Mouse (Mus musculus) MEL (cell line): ENCODE results near the gene Homer2.

Experiments
- GATA1 ChIP-seq: IDR thresholded peaks from 2 replicates; pipeline ENCODE4 v1.6.1; 2011; ENCODE audit warnings: low read depth, low read length, improper control_type of control experiment
- JUND ChIP-seq: IDR thresholded peaks from 2 replicates; pipeline ENCODE4 v1.6.1; 2011; ENCODE audit warnings: low read depth, mild to moderate bottlenecking, improper control_type of control experiment, low read length
- MEF2A ChIP-seq: IDR thresholded peaks from 2 replicates; pipeline ENCODE4 v1.6.1; 2014; ENCODE audit warnings: low read depth, mild to moderate bottlenecking, inconsistent platforms, low read length, improper control_type of control experiment; ENCODE audit not compliant: poor library complexity, insufficient replicate concordance, severe bottlenecking; ENCODE audit errors: extremely low read depth
- RAD21 ChIP-seq: IDR thresholded peaks from 2 replicates; pipeline ENCODE4 v1.6.1; 2011; ENCODE audit warnings: mild to moderate bottlenecking, low read depth, low read length, improper control_type of control experiment
- TCF12 ChIP-seq: IDR thresholded peaks from 2 replicates; pipeline ENCODE4 v1.6.1; 2014; ENCODE audit warnings: low read depth, mild to moderate bottlenecking, inconsistent platforms, low read length, improper control_type of control experiment, moderate library complexity

- TF ChIP-seq JUND = no peak
- no peak for TF ChIP-seq GATA1
- no peak for TF ChIP-seq MEF2A
- no peak for TF ChIP-seq TCF12
- TF ChIP-seq RAD21 = no peak
These were observed at the start of gene Homer2 for GRCm38 (mm10) chr7:81707471-81708140.
